Mouse (Mus musculus) limb, embryonic 11.5 days (tissue): ENCODE measurements at regions not wholly inside any gene's neighbourhood (a gene's known extent, or its start where the extent isn't known, plus 50 kb on each side); places are given as distances from the start of the nearest gene placed in this dataset.

ENCODE experiments used
- ATAC-seq: fragments of 200-750 bp; cut with Nextera tagmentation; 2 replicates; pipeline ENCODE4 v1.8.0; 2017; ENCODE audit warnings: low read depth; ENCODE audit not compliant: insufficient number of reproducible peaks, low FRiP score, low TSS enrichment
- DNase-seq: peaks from one replicate; pipeline ENCODE4 v3.0.0-alpha.2; 2015; ENCODE audit warnings: low spot score
- H3K27ac ChIP-seq: fragments of 300-500 bp; sonication (generic); replicated peaks from 2 replicates; pipeline ENCODE4 v1.5.1; 2014; ENCODE audit warnings: low read depth, mild to moderate bottlenecking, low read length
- H3K27me3 ChIP-seq: fragments of 300-500 bp; sonication (generic); 2 replicates; pipeline ENCODE4 v1.6.1; 2014; ENCODE audit warnings: mild to moderate bottlenecking, low read length, mixed read lengths; ENCODE audit not compliant: control insufficient read depth, insufficient read depth
- H3K36me3 ChIP-seq: fragments of 300-500 bp; sonication (generic); 2 replicates; pipeline ENCODE4 v1.6.1; 2014; ENCODE audit warnings: mild to moderate bottlenecking, low read length, moderate library complexity, mixed read lengths; ENCODE audit not compliant: control insufficient read depth, insufficient read depth
- H3K4me1 ChIP-seq: fragments of 300-500 bp; sonication (generic); 2 replicates; pipeline ENCODE4 v1.6.1; 2014; ENCODE audit warnings: low read length, mixed read lengths; ENCODE audit not compliant: control insufficient read depth, insufficient read depth
- H3K4me2 ChIP-seq: fragments of 300-500 bp; sonication (generic); 2 replicates; pipeline ENCODE4 v1.6.1; 2014; ENCODE audit warnings: low read depth, mild to moderate bottlenecking, moderate library complexity; ENCODE audit not compliant: severe bottlenecking
- H3K4me3 ChIP-seq: fragments of 300-500 bp; sonication (generic); 2 replicates; pipeline ENCODE4 v1.5.1; 2014; ENCODE audit warnings: low read depth, low read length
- H3K9ac ChIP-seq: fragments of 300-500 bp; sonication (generic); 2 replicates; pipeline ENCODE4 v1.6.1; 2014; ENCODE audit warnings: mild to moderate bottlenecking, low read length
- H3K9me3 ChIP-seq: fragments of 300-500 bp; sonication (generic); 2 replicates; pipeline ENCODE4 v1.6.1; 2016; ENCODE audit warnings: low read length; ENCODE audit not compliant: control insufficient read depth
- WGBS: fragments of 180-500 bp; shearing (Covaris S2); extraction: QIAGEN DNeasy Blood & Tissue Kit; methylation state at CpG from one replicate; pipeline ENCODE4 v1.1.7; 2014; 5-methylcytosine and 5-hydroxymethylcytosine counted together

- Histone ChIP-seq H3K4me2 (no peak overlapping the region), H3K9ac (no peak overlapping the region), H3K4me3 (no peak overlapping the region), H3K4me1 (peaks cover 5% of the 10 kb centered on the region; the same call in 1 of the 2 replicates), H3K27ac (no peak overlapping the region), H3K9me3 (no peaks in the 10 kb centered on the region), H3K36me3 (no peaks in the 10 kb centered on the region), H3K27me3 (no peaks in the 10 kb centered on the region)
- DNase-seq (peak; percentile 14), ATAC-seq (no peak)
- 82% methylated on average over 8 of the region's 8 CpGs for WGBS
Observed at GRCm38 (mm10) chr8:26529921-26530320, 410.6 kb downstream of the Gm45692 start.

DNA sequence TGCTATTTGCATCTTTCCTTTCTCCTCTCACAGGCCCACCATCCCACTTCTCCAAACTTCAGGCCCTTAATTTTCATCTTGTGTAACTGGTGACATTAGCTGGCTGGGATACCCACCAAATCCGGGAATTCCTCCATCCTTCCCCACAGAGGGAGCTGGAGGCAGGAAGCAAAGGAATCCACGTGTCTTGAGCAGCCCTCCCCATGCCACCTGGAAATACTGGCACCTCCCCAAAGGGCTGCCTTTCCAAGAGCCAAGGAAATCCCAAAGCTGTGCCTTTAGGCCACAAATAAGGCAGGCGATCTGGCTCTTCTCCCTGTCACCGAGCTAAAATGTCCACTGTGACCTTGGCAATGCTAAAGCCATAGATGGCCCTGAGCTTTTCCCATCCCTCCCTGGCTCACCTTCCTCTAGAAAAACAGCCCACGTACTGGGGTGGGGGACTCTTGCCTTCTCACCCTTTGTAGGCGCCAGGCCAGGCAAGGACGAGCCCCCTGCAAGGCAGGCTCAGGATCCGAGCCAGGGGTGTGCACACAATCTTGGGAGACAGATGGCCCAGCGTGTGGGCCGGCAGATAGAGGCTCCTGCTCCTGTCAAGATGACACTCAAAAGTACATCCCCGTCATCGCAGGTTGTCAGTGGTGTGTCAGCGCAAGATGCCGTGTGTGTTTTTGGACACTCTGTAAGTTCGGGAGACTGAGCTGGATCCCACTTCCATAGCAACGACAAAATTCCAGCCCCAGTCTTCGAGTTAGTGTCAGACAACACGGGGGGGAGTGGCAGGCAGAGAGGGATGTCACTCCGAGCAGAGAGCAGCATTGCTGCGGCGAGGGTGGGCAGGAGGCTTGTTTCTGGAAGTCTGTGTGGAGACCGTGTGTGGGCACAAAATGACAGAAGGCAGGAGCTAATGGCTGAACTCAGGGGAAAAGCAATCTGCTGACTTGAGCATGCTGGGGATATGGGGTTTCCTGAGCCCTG is 414.4 kb downstream of the Gm45692 start:
- no peak overlapping the region for H3K4me3 ChIP-seq
- WGBS, result 73% methylated on average over 22 of the region's 22 CpGs
- H3K27ac ChIP-seq, result no peak overlapping the region
- ATAC-seq, result no peak
- no peaks in the 10 kb centered on the region for H3K9me3 ChIP-seq
- H3K27me3 ChIP-seq, result no peaks in the 10 kb centered on the region
- no peaks in the 10 kb centered on the region for H3K36me3 ChIP-seq
- no peak overlapping the region for H3K4me2 ChIP-seq
- no peak overlapping the region; the same call in 1 of the 2 replicates for H3K9ac ChIP-seq
- peak; percentile 18 for DNase-seq
- H3K4me1 ChIP-seq, result no peaks in the 10 kb centered on the region

- ATAC-seq (no peak), DNase-seq (peak; percentile 13)
- H3K4me1 ChIP-seq, result no peaks in the 10 kb centered on the region
- WGBS, result 44% methylated on average over 3 of the region's 3 CpGs
- H3K27ac ChIP-seq, result no peak overlapping the region
- no peaks in the 10 kb centered on the region for H3K9me3 ChIP-seq
- no peak overlapping the region for H3K4me2 ChIP-seq
- H3K4me3 ChIP-seq, result no peak overlapping the region
- no peaks in the 10 kb centered on the region for H3K27me3 ChIP-seq
- no peak overlapping the region for H3K9ac ChIP-seq
- H3K36me3 ChIP-seq, result no peaks in the 10 kb centered on the region
Observed at GRCm38 (mm10) chr8:26535816-26536215, 416.5 kb downstream of the Gm45692 start.

DNA sequence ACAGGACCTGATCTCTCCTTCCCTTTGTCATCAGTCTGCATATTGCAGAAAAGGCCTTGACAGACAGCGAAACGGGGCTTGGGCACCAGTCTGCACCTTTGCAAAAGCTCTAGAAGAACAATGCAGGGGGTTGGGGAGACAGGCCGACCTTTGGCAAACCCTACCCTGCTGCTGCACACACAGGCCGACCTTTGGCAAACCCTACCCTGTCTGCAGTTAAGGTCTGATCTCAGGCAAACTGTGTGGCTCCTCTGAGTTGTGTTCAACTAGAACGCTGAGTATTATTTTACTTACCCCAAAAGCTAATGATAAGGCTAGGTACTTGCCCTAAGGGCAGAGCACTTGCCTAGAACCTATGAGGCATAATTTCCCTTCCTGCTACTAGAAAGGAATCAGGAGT is 423.4 kb upstream of the Zfp703 start:
- ATAC-seq, result no peak
- Histone ChIP-seq H3K4me1 (no peaks in the 10 kb centered on the region), H3K27ac (no peak overlapping the region), H3K36me3 (no peaks in the 10 kb centered on the region), H3K4me2 (no peak overlapping the region), H3K27me3 (no peaks in the 10 kb centered on the region), H3K9ac (no peak overlapping the region), H3K9me3 (no peaks in the 10 kb centered on the region), H3K4me3 (no peak overlapping the region)
- WGBS, result 88% methylated on average over 5 of the region's 5 CpGs
- DNase-seq, result peak; percentile 15

- no peaks in the 10 kb centered on the region for H3K9me3 ChIP-seq
- H3K4me3 ChIP-seq, result no peak overlapping the region
- H3K4me1 ChIP-seq, result peaks cover 2% of the 10 kb centered on the region; the same call in 1 of the 2 replicates
- no peak overlapping the region for H3K9ac ChIP-seq
- H3K4me2 ChIP-seq, result no peak overlapping the region
- no peak for ATAC-seq
- no peaks in the 10 kb centered on the region for H3K36me3 ChIP-seq
- no peaks in the 10 kb centered on the region for H3K27me3 ChIP-seq
- WGBS, result 58% methylated on average over 5 of the region's 5 CpGs
- H3K27ac ChIP-seq, result no peak overlapping the region
- no peak for DNase-seq
Observed at GRCm38 (mm10) chr8:26559196-26559595, 417.9 kb upstream of the Zfp703 start.

DNA sequence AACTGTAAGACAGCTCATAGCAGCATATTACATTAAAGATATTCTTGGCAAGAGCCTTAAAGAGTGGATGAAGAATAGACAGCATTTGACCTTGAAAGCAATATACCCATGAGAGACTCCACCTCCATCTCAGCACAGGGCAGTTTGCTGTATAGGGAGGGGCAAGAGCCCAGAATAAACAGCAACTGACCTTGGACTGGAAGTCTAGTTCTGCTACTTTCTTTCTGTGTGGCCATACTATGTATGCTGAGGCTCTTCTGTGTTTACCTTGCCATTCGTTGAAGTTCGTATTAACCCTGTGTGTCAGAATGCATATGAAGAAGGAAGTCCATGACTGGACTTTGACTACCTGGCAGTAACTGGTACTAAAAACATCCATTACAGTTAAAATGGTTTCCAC is 414.0 kb upstream of the Zfp703 start:
- no peak overlapping the region for H3K4me3 ChIP-seq
- H3K27me3 ChIP-seq, result no peaks in the 10 kb centered on the region
- H3K4me1 ChIP-seq, result peaks cover 2% of the 10 kb centered on the region; the same call in 1 of the 2 replicates
- H3K4me2 ChIP-seq, result no peak overlapping the region
- no peak overlapping the region for H3K9ac ChIP-seq
- DNase-seq (no peak), ATAC-seq (no peak)
- H3K27ac ChIP-seq, result no peak overlapping the region
- no peaks in the 10 kb centered on the region for H3K9me3 ChIP-seq
- H3K36me3 ChIP-seq, result no peaks in the 10 kb centered on the region
- 93% methylated on average over 2 of the region's 2 CpGs for WGBS

GRCm38 (mm10) chr8:26564254-26564653 is 412.9 kb upstream of the Zfp703 start:
- Histone ChIP-seq H3K27me3 (no peaks in the 10 kb centered on the region), H3K4me3 (no peak overlapping the region), H3K9ac (no peak overlapping the region), H3K27ac (no peak overlapping the region), H3K4me1 (peaks cover 1% of the 10 kb centered on the region; the same call in 1 of the 2 replicates), H3K9me3 (no peaks in the 10 kb centered on the region), H3K36me3 (no peaks in the 10 kb centered on the region), H3K4me2 (no peak overlapping the region)
- ATAC-seq, result no peak
- WGBS, result 88% methylated on average over 2 of the region's 2 CpGs
- no peak for DNase-seq

DNA sequence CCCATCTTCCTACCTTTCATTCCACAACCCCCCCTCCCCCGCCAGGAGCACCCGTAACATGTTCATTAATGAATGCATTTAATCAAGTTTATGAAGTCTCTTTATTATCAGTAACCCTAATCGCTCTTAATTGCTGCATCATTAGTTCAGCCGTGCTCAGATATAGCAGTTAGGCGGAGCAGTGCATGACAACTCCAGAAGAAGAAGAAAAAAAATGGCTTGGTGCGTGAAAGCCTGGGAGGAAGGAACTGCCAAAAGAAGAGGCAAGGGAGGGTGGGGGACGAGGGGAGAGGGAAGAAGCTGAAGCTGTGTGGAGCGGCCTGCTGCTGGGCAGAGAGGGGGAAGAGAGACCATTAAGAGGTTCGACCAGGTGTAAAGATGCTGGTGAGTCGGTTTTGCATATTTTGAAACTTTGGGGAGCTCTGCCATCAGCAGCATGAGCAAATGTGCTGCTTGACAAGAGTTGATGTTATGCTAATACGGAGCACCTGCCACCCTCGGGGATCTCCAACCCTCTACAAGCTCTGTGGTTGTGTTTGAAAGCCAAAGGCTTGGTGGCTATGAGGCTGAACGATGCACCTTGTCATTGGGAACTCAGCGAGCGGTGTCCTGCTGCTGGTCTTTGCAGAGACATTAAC is 408.6 kb upstream of the Zfp703 start:
- WGBS, result 69% methylated on average over 15 of the region's 15 CpGs

More for the DNA sequence above, 408.6 kb upstream of the Zfp703 start:
- H3K4me3 ChIP-seq, result no peak overlapping the region
- H3K36me3 ChIP-seq, result no peaks in the 10 kb centered on the region
- no peak overlapping the region for H3K4me2 ChIP-seq
- H3K4me1 ChIP-seq, result no peaks in the 10 kb centered on the region
- ATAC-seq, result no peak
- H3K9ac ChIP-seq, result no peak overlapping the region
- H3K27me3 ChIP-seq, result no peaks in the 10 kb centered on the region
- no peak for DNase-seq
- H3K27ac ChIP-seq, result no peak overlapping the region
- H3K9me3 ChIP-seq, result no peaks in the 10 kb centered on the region
